Mouse (Mus musculus) ES-Bruce4 (cell line): ENCODE measurements at regions not wholly inside any gene's neighbourhood (a gene's known extent, or its start where the extent isn't known, plus 50 kb on each side); places are given as distances from the start of the nearest gene placed in this dataset.

ENCODE experiments used
- CTCF ChIP-seq: IDR thresholded peaks from one replicate; pipeline ENCODE4 v1.8.1; 2011; ENCODE audit warnings: low read depth, low read length
- POLR2A ChIP-seq: IDR thresholded peaks from one replicate; pipeline ENCODE4 v1.8.1; 2011; ENCODE audit warnings: low read length; ENCODE audit not compliant: insufficient read depth

DNA sequence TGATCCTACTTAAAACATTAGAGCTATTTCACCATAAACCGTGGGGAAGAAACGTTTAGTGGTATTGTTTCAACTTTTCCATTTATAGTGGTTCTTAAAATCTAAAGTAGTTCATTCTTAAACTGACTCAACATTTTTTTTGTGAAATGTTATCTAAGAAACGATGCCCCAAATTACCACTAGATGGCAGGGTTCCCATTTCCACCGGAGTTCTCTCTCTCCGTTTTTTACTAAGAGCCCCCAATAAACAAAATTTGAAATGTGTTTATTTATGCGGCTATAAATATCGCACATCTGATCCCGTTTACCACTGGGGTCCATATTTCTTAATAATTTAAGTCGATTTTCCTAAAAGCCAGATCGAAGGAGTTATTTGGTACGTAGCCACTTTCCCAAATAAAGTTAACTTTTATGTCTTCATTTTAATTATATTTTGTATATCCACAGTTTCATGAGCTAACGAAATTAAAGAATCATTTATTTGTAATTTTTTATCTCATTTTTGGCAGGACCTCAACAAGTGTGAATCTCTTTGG, 586.5 kb upstream of the Lcorl start:
- TF ChIP-seq CTCF (no peak), POLR2A (no peak)
